Mouse (Mus musculus) liver, postnatal 0 days (tissue): Measurements from ENCODE around the gene Prr5l. TPM values are rescaled to one million over a fixed set of nuclear protein-coding genes. Genes with fewer than 3 reads are reported as not detected.

ENCODE experiments used
- ATAC-seq: fragments of 200-750 bp; cut with Nextera tagmentation; 2 replicates; pipeline ENCODE4 v1.8.0; 2017; ENCODE audit warnings: mild to moderate bottlenecking, moderate library complexity
- DNase-seq: peaks from one replicate; pipeline ENCODE4 v3.0.0-alpha.2; 2016
- H3K27ac ChIP-seq: fragments of 300-500 bp; sonication (generic); 2 replicates; pipeline ENCODE4 v1.5.1; 2014; ENCODE audit warnings: antibody characterized with exemption, moderate library complexity, mild to moderate bottlenecking, low read depth
- H3K27me3 ChIP-seq: fragments of 300-500 bp; sonication (generic); 2 replicates; pipeline ENCODE4 v1.6.1; 2014; ENCODE audit warnings: low read length, control low read depth, mixed read lengths; ENCODE audit not compliant: insufficient read depth
- H3K36me3 ChIP-seq: fragments of 300-500 bp; sonication (generic); replicated peaks from 2 replicates; pipeline ENCODE4 v1.6.1; 2014; ENCODE audit warnings: mild to moderate bottlenecking, control low read depth, low read length, moderate library complexity, mixed read lengths; ENCODE audit not compliant: insufficient read depth
- H3K4me1 ChIP-seq: fragments of 300-500 bp; sonication (generic); 2 replicates; pipeline ENCODE4 v1.6.1; 2014; ENCODE audit warnings: antibody characterized with exemption, mild to moderate bottlenecking, control low read depth; ENCODE audit not compliant: insufficient read depth
- H3K4me2 ChIP-seq: fragments of 300-500 bp; sonication (generic); 2 replicates; pipeline ENCODE4 v1.6.1; 2014; ENCODE audit warnings: low read depth, mild to moderate bottlenecking, low read length, moderate library complexity, mixed read lengths
- H3K4me3 ChIP-seq: fragments of 300-500 bp; sonication (generic); 2 replicates; pipeline ENCODE4 v1.5.1; 2014; ENCODE audit warnings: low read depth, low read length
- H3K9ac ChIP-seq: fragments of 300-500 bp; sonication (generic); replicated peaks from 2 replicates; pipeline ENCODE4 v1.6.1; 2014; ENCODE audit warnings: mild to moderate bottlenecking, moderate library complexity
- H3K9me3 ChIP-seq: fragments of 300-500 bp; sonication (generic); 2 replicates; pipeline ENCODE4 v1.6.1; 2016; ENCODE audit warnings: mild to moderate bottlenecking, control low read depth, low read length, mixed read lengths
- CTCF ChIP-seq: sonication (generic); IDR thresholded peaks from 2 replicates; pipeline ENCODE4 v1.5.1; 2016; ENCODE audit warnings: antibody characterized with exemption, low read depth
- EP300 ChIP-seq: IDR thresholded peaks from 2 replicates; pipeline ENCODE4 v1.6.1; 2016; ENCODE audit warnings: antibody characterized with exemption, low read depth, mild to moderate bottlenecking
- WGBS: fragments of 180-500 bp; shearing (Covaris S2); extraction: QIAGEN DNeasy Blood & Tissue Kit; methylation state at CpG from one replicate; pipeline ENCODE4 v1.1.7; 2014; ENCODE audit not compliant: insufficient replicate concordance; 5-methylcytosine and 5-hydroxymethylcytosine counted together
- polyA plus RNA-seq: library from polyadenylated mRNA; unstranded; fragments of >200 nt; fragmentation: Nextera tagmentation; extraction: Ambion mirVana; gene quantifications from 2 replicates; pipeline ENCODE4 v1.2.1, GENCODE M21; 2015

Prr5l gene
- 2.9 and 4.0 TPM in 2 replicates for polyA plus RNA-seq

DNA sequence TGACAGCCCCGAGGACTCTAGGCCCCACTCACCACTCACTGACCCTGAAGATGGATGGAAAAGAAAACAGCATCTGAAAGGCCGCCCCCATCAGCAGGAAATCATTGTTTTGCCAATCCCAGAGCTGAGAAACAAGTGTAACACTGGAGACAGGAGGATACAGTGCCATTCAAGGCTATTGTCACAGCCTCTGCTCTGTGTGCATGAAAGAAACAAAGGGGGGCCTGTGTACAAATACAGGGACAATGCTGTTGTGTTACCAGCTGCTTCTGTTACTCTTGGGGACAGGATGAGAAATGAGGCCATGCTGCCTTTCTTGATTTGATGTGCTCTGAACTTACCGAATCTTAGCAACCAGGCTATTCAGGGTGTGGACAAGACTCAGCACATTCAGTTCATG lies at the start of gene Prr5l:
Gene Prr5l, minus strand, starts transcription at position 30 of the 400 bp plus-strand sequence.
- no peak for ATAC-seq
- 49% methylated on average over 3 of the region's 3 CpGs for whole genome bisulfite sequencing
- Histone ChIP-seq H3K27me3 (no peaks in the 10 kb centered on the region), H3K9ac (no peak within 1 kb of the TSS), H3K4me3 (no peak within 1 kb of the TSS), H3K36me3 (no peaks in the 10 kb centered on the region), H3K9me3 (no peaks in the 10 kb centered on the region), H3K27ac (no peak within 1 kb of the TSS), H3K4me2 (no peak within 1 kb of the TSS), H3K4me1 (peaks cover 8% of the 10 kb centered on the region)
- DNase-seq, result no peak
- TF ChIP-seq CTCF, result no peak
- TF ChIP-seq EP300, result no peak

DNA sequence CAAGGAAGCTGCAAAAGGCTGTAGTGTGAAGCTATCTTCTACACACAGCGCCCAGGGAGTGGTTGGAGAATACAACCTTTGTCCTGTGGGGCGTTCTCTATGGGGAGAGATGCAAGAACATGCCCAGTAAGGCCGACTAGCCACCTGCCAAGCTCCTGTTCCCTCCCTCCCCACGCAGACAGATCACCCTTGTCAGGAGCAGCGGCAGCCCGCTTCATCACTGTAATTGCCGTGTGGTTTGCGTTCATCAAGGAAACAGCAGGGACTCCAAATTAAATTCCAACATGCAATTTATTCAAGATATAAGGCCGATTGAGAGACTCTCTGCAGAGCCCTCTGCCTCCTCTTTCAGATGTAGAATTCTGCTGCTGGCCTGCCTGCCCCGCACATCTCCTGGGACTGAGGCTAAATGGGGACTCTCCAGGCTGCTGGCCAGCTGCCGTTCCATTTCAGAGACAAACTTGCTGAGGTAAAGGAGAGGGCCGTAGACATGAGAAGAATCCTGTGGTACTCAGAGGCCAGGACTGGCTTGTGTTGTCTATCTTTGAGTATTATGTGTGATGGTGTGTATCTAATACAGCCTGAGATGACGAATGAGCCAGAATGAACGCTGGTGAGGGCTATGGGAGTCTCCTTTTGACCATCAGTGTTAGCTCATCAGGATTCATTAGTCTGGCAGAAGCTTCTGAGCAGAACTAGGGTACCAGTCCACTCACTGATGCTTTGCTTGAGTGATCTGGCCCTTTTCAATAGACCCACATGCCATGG lies 49.5 kb upstream of the Prr5l start:
- H3K4me2 ChIP-seq, result no peak overlapping the region
- H3K9ac ChIP-seq, result no peak overlapping the region
- no peaks in the 10 kb centered on the region for H3K36me3 ChIP-seq
- WGBS, result 81% methylated on average over 14 of the region's 14 CpGs
- TF ChIP-seq CTCF, result no peak
- H3K4me3 ChIP-seq, result no peak overlapping the region
- H3K4me1 ChIP-seq, result no peaks in the 10 kb centered on the region
- no peak for DNase-seq
- ATAC-seq, result no peak
- no peaks in the 10 kb centered on the region for H3K9me3 ChIP-seq
- H3K27me3 ChIP-seq, result no peaks in the 10 kb centered on the region
- no peak overlapping the region for H3K27ac ChIP-seq

DNA sequence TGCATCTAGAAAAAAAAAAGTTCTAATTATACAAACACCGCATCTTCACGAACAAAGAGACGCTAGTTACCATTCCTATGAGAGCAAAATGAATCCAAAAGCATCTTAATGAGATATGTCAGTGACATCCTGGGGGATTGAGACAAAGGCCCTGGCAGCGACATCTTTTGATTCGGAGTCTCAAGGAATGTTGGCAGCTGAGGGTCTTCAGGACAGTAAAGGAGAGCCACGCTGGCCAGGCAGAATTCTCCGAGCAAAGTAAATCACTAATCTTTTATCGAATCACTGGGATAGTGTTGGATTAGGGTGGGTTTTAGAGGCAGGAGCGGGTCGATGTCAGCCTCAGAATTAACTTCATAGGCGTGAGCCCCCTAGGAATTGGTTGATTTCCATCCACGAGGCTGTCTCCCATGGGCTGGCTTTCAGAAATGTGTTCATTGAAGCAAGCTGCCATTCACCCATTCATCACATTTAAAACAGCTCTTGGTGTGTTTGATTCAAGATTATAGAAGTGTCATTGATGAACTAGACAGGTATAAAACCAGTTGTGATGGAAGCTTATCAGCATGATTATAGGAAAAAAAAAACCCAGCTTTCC lies 42.9 kb upstream of the Prr5l start:
- no peaks in the 10 kb centered on the region for H3K9me3 ChIP-seq
- H3K36me3 ChIP-seq, result no peaks in the 10 kb centered on the region
- TF ChIP-seq CTCF (no peak), EP300 (no peak)
- peaks cover 4% of the 10 kb centered on the region; the same call in 1 of the 2 replicates for H3K4me1 ChIP-seq
- WGBS, result 83% methylated on average over 12 of the region's 12 CpGs
- DNase-seq, result no peak
- H3K27ac ChIP-seq, result no peak overlapping the region
- ATAC-seq, result no peak
- H3K4me2 ChIP-seq, result no peak overlapping the region
- H3K4me3 ChIP-seq, result no peak overlapping the region
- no peaks in the 10 kb centered on the region for H3K27me3 ChIP-seq
- no peak overlapping the region for H3K9ac ChIP-seq

DNA sequence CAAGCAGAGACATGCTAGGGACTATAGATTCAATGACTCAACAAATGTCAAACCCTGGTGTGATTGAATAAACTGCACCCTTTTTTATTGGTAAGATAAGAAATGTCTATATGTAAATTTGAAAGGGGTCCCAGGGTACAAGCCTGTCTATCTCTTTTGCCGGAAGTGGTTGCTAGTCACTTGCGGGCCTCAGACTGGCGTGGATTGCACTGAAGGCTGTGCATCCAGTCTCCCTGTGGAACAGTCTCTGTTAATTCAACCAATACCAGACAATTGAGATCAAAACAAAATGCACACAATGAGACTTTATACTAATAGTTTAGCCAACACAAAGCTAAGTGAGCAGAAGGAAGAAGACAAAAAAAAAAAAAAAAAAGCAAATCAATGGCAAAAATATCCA lies 42.4 kb upstream of the Prr5l start:
- no peaks in the 10 kb centered on the region for H3K27me3 ChIP-seq
- 82% methylated on average over 3 of the region's 3 CpGs for WGBS
- H3K4me2 ChIP-seq, result no peak overlapping the region
- H3K4me3 ChIP-seq, result no peak overlapping the region
- H3K9me3 ChIP-seq, result no peaks in the 10 kb centered on the region
- ATAC-seq, result no peak
- TF ChIP-seq CTCF, result no peak
- TF ChIP-seq EP300, result no peak
- H3K36me3 ChIP-seq, result no peaks in the 10 kb centered on the region
- H3K4me1 ChIP-seq, result peaks cover 4% of the 10 kb centered on the region; the same call in 1 of the 2 replicates
- H3K9ac ChIP-seq, result no peak overlapping the region
- H3K27ac ChIP-seq, result no peak overlapping the region
- no peak for DNase-seq

DNA sequence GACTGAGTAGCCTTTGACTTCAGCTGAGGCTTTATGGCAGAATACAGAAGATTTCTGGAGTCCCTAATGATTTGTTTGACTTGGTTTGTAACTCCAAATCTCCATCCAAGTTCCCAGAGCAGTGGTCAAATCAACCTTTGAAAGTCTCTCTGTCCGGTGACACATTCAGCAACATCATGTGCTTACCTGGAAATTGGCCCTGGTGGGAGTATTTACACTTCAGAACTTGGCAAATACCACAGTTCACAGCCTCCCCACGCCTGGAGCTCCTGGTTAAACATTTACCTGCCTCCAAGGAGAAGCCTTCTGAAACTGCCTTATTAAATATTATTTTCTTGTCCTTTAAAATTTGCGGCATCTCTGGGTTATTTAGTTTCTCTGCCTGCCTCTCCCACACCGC lies 40.4 kb upstream of the Prr5l start:
- TF ChIP-seq CTCF (no peak), EP300 (peak; percentile 76)
- peak; percentile 54 for DNase-seq
- no peak overlapping the region for H3K9ac ChIP-seq

DNA sequence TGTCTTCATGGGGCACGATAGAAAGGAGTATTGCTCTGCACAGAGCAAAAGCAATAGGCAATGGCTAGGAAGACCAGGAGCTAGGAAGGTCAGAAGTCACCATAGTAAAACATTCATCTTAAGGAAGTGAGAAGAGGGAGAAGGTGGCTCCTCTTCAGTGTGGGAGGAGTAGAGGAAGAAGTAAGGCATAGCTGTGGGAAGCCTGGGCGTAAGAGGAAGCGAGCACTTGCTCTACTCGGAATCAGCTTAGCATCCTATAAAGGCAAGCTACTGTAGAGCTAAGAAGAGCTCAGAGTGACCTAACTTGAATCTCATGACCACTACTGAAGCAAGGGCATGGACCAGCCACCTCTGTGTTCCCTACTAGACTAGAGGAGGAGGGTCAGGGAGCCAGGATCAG lies 39.5 kb upstream of the Prr5l start:
- Histone ChIP-seq H3K9ac (no peak overlapping the region), H3K4me2 (no peak overlapping the region), H3K9me3 (no peaks in the 10 kb centered on the region), H3K27ac (peak overlapping the region; percentile 11; the same call in 1 of the 2 replicates), H3K27me3 (no peaks in the 10 kb centered on the region), H3K36me3 (no peaks in the 10 kb centered on the region), H3K4me1 (peaks cover 4% of the 10 kb centered on the region; the same call in 1 of the 2 replicates), H3K4me3 (no peak overlapping the region)
- no peak for ATAC-seq
- WGBS, result 80% methylated on average over 4 of the region's 4 CpGs
- DNase-seq, result no peak
- no peak for TF ChIP-seq CTCF
- no peak for TF ChIP-seq EP300

More for the DNA sequence above, 40.4 kb upstream of the Prr5l start:
- Histone ChIP-seq H3K27ac (peak overlapping the region; percentile 41), H3K4me3 (no peak overlapping the region), H3K4me1 (peaks cover 4% of the 10 kb centered on the region; the same call in 1 of the 2 replicates), H3K27me3 (no peaks in the 10 kb centered on the region), H3K4me2 (peak overlapping the region; percentile 36), H3K36me3 (no peaks in the 10 kb centered on the region), H3K9me3 (no peaks in the 10 kb centered on the region)
- ATAC-seq, result peak; percentile 97
- 57% methylated on average over 4 of the region's 4 CpGs for WGBS
